Mouse (Mus musculus): ENCODE measurements around the gene Sun1.

- TF ChIP-seq CTCF (IDR thresholded peaks at IDR 0.05; ENCODE audit: borderline replicate concordance, insufficient read depth, low read length) (no peak), POLR2A (IDR thresholded peaks at IDR 0.05; ENCODE audit: low read depth, low read length) (no peak)
These were observed 33.6 kb upstream of the Sun1 start for GRCm38 (mm10) chr5:139166781-139167361.

All from embryonic fibroblast, embryonic 13.5 days (primary cell).